Mouse (Mus musculus) adrenal gland, adult 8-10 months (tissue): ENCODE measurements around the gene Xpo6. TPM values are rescaled to one million over a fixed set of nuclear protein-coding genes. Genes with fewer than 3 reads are reported as not detected.

Source experiments
- DNase-seq: peaks from one replicate; pipeline ENCODE4 v3.0.0; 2022
- total RNA-seq, 4 experiments: library from RNA; stranded (reverse); gene quantifications; 2 replicates each; pipeline ENCODE4 v1.2.4; 2022

The Xpo6 gene
- total RNA-seq, 4 experiments from 2014 or later: 96.9 to 142 (median 114) TPM

DNA sequence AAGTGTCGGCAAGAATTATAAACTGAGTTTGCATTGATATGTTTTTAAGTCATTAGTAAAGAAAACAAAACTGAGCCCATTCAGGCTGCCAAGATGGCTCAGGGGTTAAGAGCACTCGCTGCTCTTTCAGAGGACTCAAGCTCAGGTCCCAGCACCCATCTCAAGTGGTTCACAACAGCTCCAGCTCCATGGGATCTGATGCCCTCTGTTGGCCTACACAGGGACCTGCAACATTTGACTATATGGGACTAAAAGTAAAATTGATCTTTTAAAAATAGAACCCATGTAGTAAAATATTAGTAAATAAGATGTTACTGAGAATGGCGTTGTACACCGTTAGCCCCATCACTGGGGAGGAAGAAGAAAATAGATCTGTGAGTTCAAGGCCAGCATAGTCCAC is 130.0 kb downstream of the Xpo6 start:
- DNase-seq: no peak

DNA sequence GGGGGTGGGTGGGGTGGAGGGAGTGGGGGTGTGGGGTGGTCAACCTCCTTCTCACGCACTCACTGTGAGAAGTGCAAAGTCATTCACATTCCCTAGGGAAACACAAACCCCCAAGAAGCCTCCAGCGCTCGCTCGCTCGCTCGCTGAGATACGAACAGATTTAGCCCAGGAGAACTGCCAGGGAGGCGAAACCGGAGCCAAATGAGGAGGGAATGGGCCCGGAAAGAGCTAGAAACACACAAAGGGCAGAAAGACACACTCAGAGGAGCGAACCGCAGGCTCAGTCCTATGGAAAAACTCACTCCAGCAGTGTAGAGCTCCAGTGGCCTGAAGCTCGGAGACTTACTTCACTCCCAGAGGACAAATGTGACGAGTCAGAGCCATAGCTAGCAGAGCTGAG is 133.5 kb downstream of the Xpo6 start:
- no peak for DNase-seq

DNA sequence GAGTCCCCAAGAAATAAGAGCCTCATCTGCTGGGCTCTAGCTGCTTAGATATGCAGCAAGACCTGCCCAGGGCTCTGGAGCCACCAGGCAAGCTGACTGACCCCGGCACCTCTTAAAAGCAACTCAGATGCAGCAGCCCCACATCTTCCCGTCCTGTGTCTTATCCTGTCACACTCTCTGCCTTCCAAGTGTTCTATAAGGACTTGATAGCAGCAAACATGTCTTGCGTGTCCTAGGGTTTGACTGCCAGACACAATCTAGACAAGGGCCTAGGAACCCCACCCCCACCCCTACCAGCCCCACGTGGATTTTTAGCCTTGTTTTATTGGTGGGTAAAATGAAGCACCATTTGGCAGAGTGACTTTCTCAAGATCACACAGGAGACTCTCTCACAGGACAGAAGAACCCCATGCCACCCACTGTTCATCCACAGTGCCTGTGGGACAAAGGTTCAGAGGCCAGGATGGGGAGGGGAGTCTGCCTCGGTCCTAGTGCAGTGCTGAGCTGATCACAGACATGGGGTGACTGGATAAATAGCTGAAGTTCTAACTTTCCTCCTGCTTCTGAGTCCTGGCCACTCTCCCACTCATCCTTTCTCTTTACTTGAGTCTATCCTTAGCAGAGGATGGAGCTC is 134.9 kb downstream of the Xpo6 start:
- DNase-seq: no peak

DNA sequence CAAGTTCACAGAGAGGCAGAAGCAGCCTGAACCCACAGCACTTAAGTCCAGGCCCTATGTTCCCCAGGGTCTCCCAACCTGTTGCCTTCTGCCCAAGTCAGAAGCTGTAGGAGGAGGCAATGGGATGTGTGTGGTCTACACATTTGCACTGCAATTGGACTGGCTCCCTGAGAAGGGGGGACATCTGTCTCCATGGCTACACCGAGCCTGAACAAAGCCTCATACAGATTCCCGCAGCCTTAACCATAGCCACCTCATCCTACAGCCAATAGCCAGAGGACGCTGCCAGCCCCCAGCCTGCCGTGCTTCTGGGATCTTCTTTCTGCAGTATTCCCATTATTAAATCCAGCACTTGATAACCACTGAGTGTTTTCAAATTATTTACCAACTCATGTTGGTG is 138.1 kb downstream of the Xpo6 start:
- DNase-seq: no peak

DNA sequence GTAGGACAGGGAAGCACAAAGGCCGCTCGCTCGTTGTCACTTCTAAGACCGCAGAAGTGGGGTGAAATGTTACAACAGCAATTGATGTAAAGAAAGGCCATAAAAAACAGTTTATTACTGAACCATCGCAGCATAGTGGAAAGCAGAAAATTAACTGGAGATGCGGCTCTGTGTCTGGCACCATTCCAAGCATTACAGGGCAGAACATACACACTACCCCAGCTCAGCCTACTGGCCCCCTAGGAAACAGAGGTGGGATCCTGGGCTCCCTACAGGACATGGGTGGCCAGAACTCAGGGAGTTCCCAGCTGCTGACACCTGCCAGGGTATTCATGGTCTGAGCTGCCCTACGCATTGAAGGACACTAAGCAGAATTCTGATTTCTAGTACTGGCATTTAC is 141.4 kb downstream of the Xpo6 start:
- no peak for DNase-seq

DNA sequence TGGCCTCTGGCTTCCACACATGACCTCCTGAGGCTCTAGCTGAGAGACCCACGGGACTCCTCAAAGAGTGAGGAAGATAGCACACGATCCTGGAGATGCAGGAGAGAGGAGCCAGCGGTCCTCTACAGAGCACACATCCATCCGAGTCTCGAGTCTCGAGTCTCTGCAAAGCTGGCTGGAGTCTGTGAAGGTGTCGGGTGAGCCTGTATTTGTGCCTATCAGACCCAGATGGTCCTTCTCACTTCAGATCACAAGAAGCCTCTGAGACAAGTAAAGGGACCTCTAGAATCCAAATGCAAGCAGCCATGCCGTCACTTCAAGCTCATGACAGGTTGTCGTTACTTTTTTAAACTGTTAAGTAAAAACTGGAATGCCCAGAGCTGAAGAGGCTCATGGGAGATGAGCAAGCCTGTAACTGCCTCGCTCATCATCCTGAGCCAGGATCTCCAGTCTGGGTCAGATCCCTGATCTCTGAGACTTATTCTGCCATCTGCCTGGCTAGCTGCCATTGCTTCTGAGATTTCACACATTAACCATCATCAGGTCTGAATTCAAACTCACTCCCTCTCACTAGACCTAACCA is 142.9 kb downstream of the Xpo6 start:
- DNase-seq: no peak

DNA sequence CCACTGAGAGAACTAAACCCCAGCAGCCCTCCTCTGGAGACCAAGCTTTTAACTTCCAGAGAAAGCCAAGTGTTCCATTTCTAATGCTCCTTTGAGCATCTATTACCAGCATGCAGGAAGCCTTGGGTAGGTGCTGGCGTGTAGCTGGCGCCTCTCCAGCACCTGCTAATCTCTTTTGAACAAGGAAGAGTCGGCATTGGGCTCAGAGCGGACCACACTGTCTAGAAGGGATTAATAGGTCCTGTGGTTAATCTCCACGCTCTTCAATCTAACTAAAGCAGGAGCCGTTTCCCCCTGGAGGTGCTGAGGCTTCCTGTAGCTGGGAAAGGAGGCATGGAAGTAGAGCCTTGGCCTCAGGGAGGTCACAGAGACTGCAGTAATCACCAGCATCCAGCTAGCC is 145.7 kb downstream of the Xpo6 start:
- no peak for DNase-seq

DNA sequence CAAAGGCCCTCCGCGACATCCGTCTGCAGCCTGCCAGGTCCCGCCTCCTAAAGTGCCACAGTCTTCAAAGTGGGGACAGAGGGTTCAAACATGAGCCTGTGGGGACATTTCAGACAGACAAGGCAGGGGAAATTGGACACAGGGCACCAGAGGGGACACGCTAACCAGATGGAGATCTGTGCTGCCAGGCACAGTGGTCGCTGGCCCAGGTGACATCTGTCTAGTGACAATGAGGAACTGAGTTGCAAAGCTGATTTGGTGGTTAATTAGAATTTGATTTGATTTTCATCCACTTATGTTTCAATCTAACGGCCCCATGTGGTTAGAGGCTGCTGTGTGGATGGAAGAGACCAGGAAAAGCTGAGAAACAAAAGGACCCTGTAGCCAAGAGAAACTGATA is 146.7 kb downstream of the Xpo6 start:
- DNase-seq: no peak

DNA sequence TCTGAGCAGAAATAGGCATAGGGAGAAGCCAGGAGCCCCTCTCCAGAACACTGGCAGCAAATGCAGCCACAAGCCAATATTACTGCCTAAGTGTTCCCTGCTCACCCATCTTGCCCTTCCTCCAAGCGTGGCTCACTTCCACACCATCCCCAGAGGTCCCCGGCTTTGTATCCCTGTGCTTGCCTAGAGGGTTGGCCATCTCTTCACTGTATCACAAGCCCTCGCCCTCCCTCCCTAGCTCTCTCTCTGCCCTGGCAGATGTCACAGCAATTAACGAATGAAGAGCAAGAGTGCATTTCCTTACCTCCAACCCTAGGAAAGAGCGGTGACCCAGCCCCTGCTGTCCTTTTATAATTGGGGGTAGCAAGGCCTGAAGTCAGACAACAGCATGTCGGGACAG is 148.4 kb downstream of the Xpo6 start:
- no peak for DNase-seq

Other genes starting within 250 kb of the Xpo6 start
- 100 to 1,000 TPM in 2 of 4 experiments, 10 to 100 TPM in 2; 88.3 to 136 (median 104) TPM for gene Gsg1l, start 118.1 kb downstream of the Xpo6 start, total RNA-seq
- 100 to 1,000 TPM in 2 of 4 experiments, 10 to 100 TPM in 2; 32.4 to 142 (median 75.6) TPM for gene Sbk1, start 72.1 kb upstream of the Xpo6 start, total RNA-seq
- 1 to 10 TPM in 3 of 4 experiments, under 1 TPM in 1; 0.49 to 2.0 (median 1.6) TPM for gene Lat, start 169.1 kb upstream of the Xpo6 start, total RNA-seq
- gene Spns1, start 176.9 kb upstream of the Xpo6 start, total RNA-seq: 10 to 100 TPM; 36.9 to 57.2 (median 45.6) TPM
- gene Nfatc2ip, start 196.2 kb upstream of the Xpo6 start, total RNA-seq: 10 to 100 TPM in 2 of 4 experiments, 1 to 10 TPM in 2; 6.5 to 10.8 (median 8.8) TPM
- gene Cd19, start 214.4 kb upstream of the Xpo6 start, total RNA-seq: under 1 TPM; 0.56 to 0.94 (median 0.78) TPM
- gene Rabep2, start 228.3 kb upstream of the Xpo6 start, total RNA-seq: 100 to 1,000 TPM in 2 of 4 experiments, 10 to 100 TPM in 2; 52.1 to 174 (median 93.2) TPM